Mouse (Mus musculus) heart, embryonic 12.5 days (tissue): ENCODE measurements at regions not wholly inside any gene's neighbourhood (a gene's known extent, or its start where the extent isn't known, plus 50 kb on each side); places are given as distances from the start of the nearest gene placed in this dataset.

Experiments
- ATAC-seq: fragments of 200-750 bp; cut with Nextera tagmentation; 2 replicates; pipeline ENCODE4 v1.8.0; 2017; ENCODE audit warnings: moderate TSS enrichment, moderate library complexity; ENCODE audit not compliant: insufficient number of reproducible peaks, low FRiP score
- H3K27ac ChIP-seq: fragments of 300-500 bp; sonication (generic); 2 replicates; pipeline ENCODE4 v1.5.1; 2016; ENCODE audit warnings: mild to moderate bottlenecking, moderate library complexity; ENCODE audit not compliant: poor library complexity, severe bottlenecking
- H3K27me3 ChIP-seq: fragments of 300-500 bp; sonication (generic); replicated peaks from 2 replicates; pipeline ENCODE4 v1.6.1; 2016; ENCODE audit warnings: mild to moderate bottlenecking, moderate library complexity
- H3K36me3 ChIP-seq: fragments of 300-500 bp; sonication (generic); 2 replicates; pipeline ENCODE4 v1.6.1; 2016; ENCODE audit warnings: mild to moderate bottlenecking, moderate library complexity
- H3K4me1 ChIP-seq: fragments of 300-500 bp; sonication (generic); replicated peaks from 2 replicates; pipeline ENCODE4 v1.6.1; 2016; ENCODE audit warnings: mild to moderate bottlenecking
- H3K4me2 ChIP-seq: fragments of 300-500 bp; sonication (generic); 2 replicates; pipeline ENCODE4 v1.6.1; 2016; ENCODE audit warnings: mild to moderate bottlenecking, moderate library complexity
- H3K4me3 ChIP-seq: fragments of 300-500 bp; sonication (generic); 2 replicates; pipeline ENCODE4 v1.5.1; 2016; ENCODE audit warnings: mild to moderate bottlenecking
- H3K9ac ChIP-seq: fragments of 300-500 bp; sonication (generic); 2 replicates; pipeline ENCODE4 v1.6.1; 2016; ENCODE audit warnings: mild to moderate bottlenecking, moderate library complexity
- H3K9me3 ChIP-seq: fragments of 300-500 bp; sonication (generic); replicated peaks from 2 replicates; pipeline ENCODE4 v1.6.1; 2016; ENCODE audit warnings: mild to moderate bottlenecking, moderate library complexity
- WGBS: fragments of 180-500 bp; shearing (Covaris S2); methylation state at CpG from one replicate; pipeline ENCODE4 v1.1.7; 2016; 5-methylcytosine and 5-hydroxymethylcytosine counted together

DNA sequence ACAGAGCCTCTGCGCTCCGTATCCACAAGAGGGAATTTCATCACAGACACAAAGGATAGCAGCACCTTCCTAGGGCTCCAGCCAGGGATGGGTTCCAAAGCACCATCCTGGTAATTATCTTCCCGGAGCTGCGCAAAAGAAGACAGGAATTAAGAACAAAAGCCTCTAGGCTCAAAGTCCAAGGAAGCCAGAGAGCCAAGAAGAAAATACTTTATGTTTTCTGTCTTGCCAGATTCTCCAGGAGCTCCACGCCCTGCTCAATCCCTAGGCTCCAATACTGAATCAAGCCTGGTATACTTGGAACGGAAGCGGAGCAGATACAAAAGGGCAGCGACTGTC, 54.4 kb downstream of the Irf2bpl start:
- no peak overlapping the region for H3K4me2 ChIP-seq
- peak overlapping the region; percentile 68 for H3K27ac ChIP-seq

DNA sequence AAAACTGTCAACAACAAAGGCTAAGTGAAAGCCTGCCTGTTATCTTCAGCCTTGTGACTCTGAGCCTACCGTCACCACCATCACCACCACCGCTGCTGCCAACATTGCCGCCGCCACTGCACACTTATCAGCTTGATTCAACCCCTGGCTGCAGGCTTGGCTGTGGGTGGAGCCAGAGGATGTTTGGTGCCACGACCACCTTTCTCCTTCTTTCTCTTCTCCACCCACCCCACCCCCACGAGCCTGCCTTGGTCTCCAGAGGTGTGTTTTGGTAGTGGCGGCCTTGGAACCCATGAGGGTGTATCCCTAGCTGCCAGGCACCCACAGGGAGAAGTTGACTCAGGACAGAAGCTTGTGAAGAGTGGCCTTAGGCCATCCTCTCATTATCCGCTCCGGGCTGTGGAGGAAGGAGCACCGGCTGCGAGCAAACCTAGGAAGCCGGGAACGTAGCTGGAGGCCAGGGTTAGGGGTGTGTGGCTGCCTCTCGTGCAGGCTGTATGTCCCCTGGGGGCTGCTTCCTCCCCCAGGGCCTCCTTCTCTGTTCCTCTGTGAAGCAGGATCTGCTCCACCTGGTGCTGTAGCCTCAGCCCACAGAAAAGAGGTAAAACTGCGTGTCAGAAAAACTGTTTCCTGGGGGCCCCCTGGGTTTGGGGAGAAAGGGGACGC, 54.9 kb downstream of the Irf2bpl start:
- no peaks in the 10 kb centered on the region for H3K9me3 ChIP-seq
- H3K27ac ChIP-seq: peak overlapping the region; percentile 68
- no peaks in the 10 kb centered on the region for H3K27me3 ChIP-seq
- peak overlapping the region; percentile 38 for H3K4me2 ChIP-seq
- ATAC-seq: no peak
- no peaks in the 10 kb centered on the region for H3K36me3 ChIP-seq
- no peak overlapping the region for H3K4me3 ChIP-seq
- peak overlapping the region; percentile 54; the same call in 1 of the 2 replicates for H3K9ac ChIP-seq
- peaks cover 76% of the 10 kb centered on the region for H3K4me1 ChIP-seq
- WGBS: 46% methylated on average over 16 of the region's 16 CpGs

More for the DNA sequence above, 54.4 kb downstream of the Irf2bpl start:
- ATAC-seq: no peak
- 72% methylated on average over 8 of the region's 8 CpGs for WGBS
- Histone ChIP-seq H3K4me3 (no peak overlapping the region), H3K9ac (0 out of 2 replicates have a peak overlapping the region, but pooled peaks have one; percentile 54), H3K27me3 (no peaks in the 10 kb centered on the region), H3K9me3 (no peaks in the 10 kb centered on the region), H3K4me1 (peaks cover 76% of the 10 kb centered on the region), H3K36me3 (no peaks in the 10 kb centered on the region)

DNA sequence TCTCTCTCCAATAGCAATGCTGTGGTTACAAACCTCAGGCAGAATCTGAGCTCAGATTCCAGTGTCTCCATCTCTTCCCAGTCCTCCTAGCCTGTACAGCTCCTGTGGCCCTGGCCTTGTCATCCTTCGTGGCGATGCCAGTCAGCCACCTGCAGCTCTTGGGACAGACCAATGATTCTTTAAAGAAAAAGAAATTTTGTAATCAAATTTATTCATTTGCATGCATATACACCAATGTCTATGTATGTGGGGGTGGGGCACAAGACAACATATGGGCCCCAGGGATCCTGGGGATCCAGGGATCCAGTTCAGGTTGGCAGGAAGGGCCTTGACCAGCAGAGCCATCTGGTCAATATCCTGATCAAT, 57.4 kb downstream of the Irf2bpl start:
- H3K36me3 ChIP-seq: no peaks in the 10 kb centered on the region
- ATAC-seq: no peak
- H3K9ac ChIP-seq: no peak overlapping the region
- peak overlapping the region; percentile 56 for H3K27ac ChIP-seq
- no peaks in the 10 kb centered on the region for H3K27me3 ChIP-seq
- H3K4me3 ChIP-seq: no peak overlapping the region
- WGBS: 96% methylated on average over 2 of the region's 2 CpGs
- H3K4me1 ChIP-seq: peaks cover 73% of the 10 kb centered on the region
- H3K4me2 ChIP-seq: no peak overlapping the region
- H3K9me3 ChIP-seq: no peaks in the 10 kb centered on the region

DNA sequence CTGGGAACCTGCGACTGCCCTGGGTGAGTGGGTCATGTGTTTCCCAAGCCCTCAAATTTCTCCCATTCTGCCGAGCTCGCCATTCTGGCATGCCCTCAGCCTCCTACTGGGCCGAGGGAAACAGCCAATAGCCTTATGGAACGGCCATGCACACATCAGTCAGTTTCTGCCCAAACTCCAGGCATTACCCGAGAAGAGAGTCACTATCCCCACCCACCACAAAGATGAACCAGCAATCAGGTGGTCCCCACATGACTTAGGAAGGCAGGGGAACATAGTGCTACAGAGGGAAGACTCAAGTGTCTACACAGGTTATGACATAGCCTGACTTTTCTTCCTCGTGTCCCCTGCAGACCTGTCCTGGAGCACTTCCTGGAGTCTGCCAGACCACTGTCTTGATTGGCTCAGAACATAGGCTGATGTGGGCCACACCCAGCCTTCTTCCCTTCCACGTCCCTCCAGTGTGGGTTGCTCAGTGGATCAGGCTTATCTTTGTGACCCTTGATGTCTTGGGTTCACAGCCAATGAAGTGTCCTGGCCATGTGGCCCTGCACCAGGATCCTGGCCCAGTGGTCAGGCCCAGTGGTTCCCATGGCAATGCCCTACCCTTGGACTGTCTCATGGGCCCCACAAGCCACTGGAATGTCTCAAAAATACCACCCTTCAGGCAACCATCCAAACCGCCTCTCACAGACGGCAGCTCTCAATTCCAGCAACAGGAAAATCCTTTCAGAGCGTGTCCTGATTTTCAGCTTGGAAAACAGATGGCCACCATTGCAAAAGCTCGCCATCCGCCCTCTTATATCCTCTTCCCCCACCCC, 58.0 kb downstream of the Irf2bpl start:
- Histone ChIP-seq H3K27me3 (no peaks in the 10 kb centered on the region), H3K9me3 (no peaks in the 10 kb centered on the region), H3K4me3 (no peak overlapping the region), H3K36me3 (no peaks in the 10 kb centered on the region), H3K27ac (peak overlapping the region; percentile 56), H3K4me2 (no peak overlapping the region), H3K4me1 (peaks cover 72% of the 10 kb centered on the region), H3K9ac (no peak overlapping the region)
- 0 out of 2 replicates have a peak, but pooled peaks have one; percentile 17 for ATAC-seq
- WGBS: 51% methylated on average over 13 of the region's 13 CpGs

DNA sequence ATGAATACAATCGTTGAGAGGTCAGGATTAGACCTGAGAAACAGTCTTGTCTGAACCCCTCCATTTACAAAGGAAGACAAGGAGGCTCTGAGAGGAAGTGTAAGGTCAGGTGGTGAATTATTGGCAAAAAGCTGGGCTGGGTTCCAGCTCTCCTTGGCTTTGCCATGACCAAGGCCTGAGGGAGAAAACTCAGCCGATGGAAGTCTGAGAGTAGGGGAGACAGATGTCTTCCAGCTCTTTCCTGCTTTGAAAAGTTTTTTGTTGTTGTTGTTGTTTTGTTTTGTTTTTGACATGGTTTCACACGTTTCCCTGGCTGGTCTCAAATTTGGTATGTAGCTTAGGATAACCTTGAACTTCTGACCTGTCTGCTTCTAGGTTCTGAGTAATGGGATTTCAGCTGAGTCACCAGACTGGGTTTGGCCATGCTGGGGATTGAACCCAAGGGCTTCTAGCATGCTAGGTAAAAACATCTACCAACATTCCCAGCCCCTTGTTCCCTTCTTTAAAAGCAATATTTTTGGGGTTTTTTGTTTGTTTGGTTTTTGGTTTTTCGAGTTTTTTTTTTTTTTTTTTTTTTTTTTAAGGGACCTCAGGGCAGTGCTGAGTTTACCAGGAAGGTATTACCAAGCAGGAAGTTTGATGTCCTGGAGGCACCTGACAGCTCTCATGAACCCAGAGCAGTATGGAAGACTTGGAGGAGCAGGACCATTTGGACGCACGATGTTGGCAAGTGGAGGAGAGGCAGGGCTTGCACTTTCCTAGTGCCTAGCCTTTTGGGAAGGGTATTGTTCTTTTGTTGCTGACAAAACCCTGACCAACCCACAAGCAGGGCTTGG, 58.8 kb downstream of the Irf2bpl start:
- Histone ChIP-seq H3K9ac (no peak overlapping the region), H3K4me2 (no peak overlapping the region)
- ATAC-seq: no peak

DNA sequence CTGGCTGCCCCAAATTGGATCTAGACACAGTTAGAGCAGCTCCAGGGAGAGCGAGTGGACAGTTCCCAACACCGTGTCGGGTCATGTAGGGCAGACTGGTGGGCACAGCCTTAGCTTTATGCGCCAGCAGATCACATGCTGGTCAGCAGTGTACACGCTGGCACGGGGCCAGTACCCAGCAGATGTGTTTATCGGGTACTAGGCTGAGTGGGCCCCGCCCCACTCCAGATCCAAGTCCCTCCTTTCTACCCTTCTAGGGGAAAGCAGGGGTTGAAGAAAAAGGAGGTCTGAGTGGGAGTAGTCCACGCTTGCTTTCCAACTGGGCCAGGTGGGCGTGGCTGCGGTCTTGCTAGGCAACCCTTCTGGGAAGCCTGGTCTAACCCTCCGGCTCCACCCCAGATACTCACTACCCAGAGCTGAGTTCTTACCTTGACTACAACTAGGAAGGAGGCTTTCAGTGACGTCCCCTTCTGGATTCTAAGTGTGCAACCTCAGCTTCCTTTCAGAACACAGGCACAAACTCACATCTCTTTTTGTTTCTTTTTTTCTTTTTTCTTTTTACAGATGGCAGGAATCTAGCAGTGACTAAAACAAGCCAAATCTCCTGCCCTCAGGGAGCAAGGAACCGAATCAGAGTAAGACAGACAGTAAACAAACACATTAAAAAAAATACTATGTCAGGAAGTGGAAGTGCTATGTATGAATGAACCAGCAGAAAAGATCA, 59.6 kb downstream of the Irf2bpl start:
- 7% methylated on average over 14 of the region's 14 CpGs for WGBS
- Histone ChIP-seq H3K27ac (peak overlapping the region; percentile 95), H3K4me2 (peak overlapping the region; percentile 57), H3K36me3 (no peaks in the 10 kb centered on the region), H3K4me1 (peaks cover 67% of the 10 kb centered on the region), H3K9me3 (no peaks in the 10 kb centered on the region), H3K9ac (0 out of 2 replicates have a peak overlapping the region, but pooled peaks have one; percentile 63), H3K4me3 (no peak overlapping the region), H3K27me3 (no peaks in the 10 kb centered on the region)
- peak; percentile 74 for ATAC-seq

More for the DNA sequence above, 58.8 kb downstream of the Irf2bpl start:
- H3K27ac ChIP-seq: peak overlapping the region; percentile 95
- no peaks in the 10 kb centered on the region for H3K36me3 ChIP-seq
- H3K4me3 ChIP-seq: no peak overlapping the region
- H3K9me3 ChIP-seq: no peaks in the 10 kb centered on the region
- peaks cover 73% of the 10 kb centered on the region for H3K4me1 ChIP-seq
- WGBS: 54% methylated on average over 6 of the region's 6 CpGs
- no peaks in the 10 kb centered on the region for H3K27me3 ChIP-seq

DNA sequence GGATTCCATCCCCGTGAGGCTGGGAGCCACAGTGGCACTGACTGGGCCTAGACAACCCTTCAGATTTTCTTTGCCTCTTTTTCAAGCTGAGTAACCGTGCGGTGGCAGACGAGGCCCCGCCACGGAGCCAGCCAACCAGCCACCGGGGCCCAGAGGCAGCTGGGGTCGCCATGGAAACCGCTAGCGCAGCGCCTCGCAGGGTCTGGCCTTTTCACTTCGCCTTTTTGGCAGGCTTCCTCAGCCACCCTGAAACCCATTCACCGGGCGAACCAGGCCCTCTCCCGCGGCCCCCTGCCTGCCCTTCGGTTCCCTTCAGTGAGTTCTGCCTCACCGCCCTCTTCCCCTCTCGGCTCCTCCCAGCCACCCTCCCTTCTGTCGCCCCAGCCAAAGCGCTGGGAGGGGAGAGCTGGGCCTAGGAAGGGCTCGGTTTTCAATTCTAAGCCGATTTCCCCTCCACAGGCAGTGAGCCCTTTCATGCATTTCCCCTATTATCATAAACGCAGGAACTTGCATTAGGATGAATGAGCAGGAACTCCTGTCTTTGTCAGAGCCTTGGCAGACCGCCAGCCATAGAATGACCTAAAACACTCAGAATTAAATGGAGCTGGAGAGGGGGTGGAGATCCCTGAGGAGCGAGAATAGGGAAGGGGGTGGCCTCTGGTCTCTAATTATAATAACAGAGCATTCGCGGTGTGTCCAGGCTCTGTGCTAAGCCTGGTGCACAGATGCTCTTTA, 60.6 kb downstream of the Irf2bpl start:
- H3K27ac ChIP-seq: peak overlapping the region; percentile 95
- H3K36me3 ChIP-seq: no peaks in the 10 kb centered on the region
- H3K9me3 ChIP-seq: no peaks in the 10 kb centered on the region
- H3K4me2 ChIP-seq: peak overlapping the region; percentile 57
- peak overlapping the region; percentile 63 for H3K9ac ChIP-seq
- ATAC-seq: peak; percentile 79
- H3K4me1 ChIP-seq: peaks cover 65% of the 10 kb centered on the region
- no peaks in the 10 kb centered on the region for H3K27me3 ChIP-seq
- peak overlapping the region; percentile 29 for H3K4me3 ChIP-seq
- WGBS: 1% methylated on average over 28 of the region's 29 CpGs

DNA sequence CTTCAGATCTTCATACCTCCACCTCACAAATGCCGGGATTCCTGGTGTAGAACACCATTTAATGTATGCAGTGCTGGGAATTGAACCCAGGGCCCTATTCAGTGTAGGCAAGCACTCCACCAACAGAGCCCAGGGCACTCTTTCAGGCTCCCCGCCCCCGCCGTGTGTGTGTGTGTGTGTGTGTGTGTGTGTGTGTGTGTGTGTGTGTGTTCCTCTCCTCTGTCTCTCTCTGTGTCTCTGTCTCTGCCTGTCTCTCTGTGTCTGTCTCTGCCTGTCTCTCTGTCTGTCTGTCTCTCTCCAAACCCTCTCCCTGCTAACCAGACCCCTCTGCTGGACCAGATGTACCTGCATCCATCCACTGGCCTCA, 61.1 kb downstream of the Irf2bpl start:
- peak overlapping the region; percentile 63 for H3K9ac ChIP-seq
- ATAC-seq: no peak
- no peaks in the 10 kb centered on the region for H3K36me3 ChIP-seq
- peak overlapping the region; percentile 29 for H3K4me3 ChIP-seq
- no peaks in the 10 kb centered on the region for H3K27me3 ChIP-seq
- peak overlapping the region; percentile 57 for H3K4me2 ChIP-seq
- H3K9me3 ChIP-seq: no peaks in the 10 kb centered on the region
- WGBS: 85% methylated on average over 3 of the region's 4 CpGs
- peak overlapping the region; percentile 95 for H3K27ac ChIP-seq
- H3K4me1 ChIP-seq: peaks cover 70% of the 10 kb centered on the region

DNA sequence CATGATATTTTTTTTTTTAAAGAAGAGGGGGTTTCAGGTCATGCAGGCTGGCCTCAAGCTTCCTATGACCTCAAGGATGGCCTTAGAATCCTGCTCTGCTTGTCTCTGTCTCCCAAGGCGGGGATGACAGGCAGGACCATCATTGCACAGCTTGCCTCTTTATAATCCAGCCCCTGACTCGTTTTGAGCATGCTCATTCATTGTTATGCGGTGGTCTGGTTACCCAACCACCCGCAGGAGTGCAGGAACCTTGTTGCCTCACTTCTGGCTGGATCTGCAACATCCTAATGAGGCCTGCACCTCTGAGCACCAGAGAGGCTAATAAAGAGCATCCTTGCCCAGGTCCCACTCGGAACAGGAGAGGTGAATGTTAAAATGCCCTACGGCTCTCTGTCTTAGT, 63.4 kb downstream of the Irf2bpl start:
- Histone ChIP-seq H3K4me2 (no peak overlapping the region), H3K27me3 (no peaks in the 10 kb centered on the region), H3K4me1 (peaks cover 78% of the 10 kb centered on the region), H3K9me3 (no peaks in the 10 kb centered on the region), H3K36me3 (no peaks in the 10 kb centered on the region), H3K4me3 (no peak overlapping the region), H3K9ac (no peak overlapping the region), H3K27ac (no peak overlapping the region)
- 71% methylated on average over 6 of the region's 6 CpGs for WGBS
- ATAC-seq: no peak

DNA sequence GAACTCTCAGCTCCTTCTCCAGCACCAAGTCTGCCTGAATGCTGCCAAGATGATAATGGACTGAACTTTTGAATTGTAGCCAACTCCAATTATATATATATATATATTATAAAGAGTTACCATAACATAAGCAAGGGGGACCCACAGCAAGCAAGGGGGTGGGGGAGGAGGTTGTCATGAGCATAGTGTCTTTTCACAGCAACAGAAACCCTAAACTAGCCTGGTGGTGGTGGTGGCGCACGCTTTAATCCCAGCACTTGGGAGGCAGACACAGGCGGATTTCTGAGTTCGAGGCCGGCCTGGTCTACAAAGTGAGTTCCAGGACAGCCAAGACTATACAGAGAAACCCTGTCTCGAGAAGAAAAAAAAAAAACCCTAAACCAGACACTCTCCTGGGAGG, 65.0 kb downstream of the Irf2bpl start:
- no peak for ATAC-seq
- Histone ChIP-seq H3K36me3 (no peaks in the 10 kb centered on the region), H3K9me3 (no peaks in the 10 kb centered on the region), H3K27ac (peak overlapping the region; percentile 97; the same call in 1 of the 2 replicates), H3K4me1 (peaks cover 72% of the 10 kb centered on the region), H3K4me2 (no peak overlapping the region), H3K9ac (no peak overlapping the region), H3K4me3 (no peak overlapping the region), H3K27me3 (no peaks in the 10 kb centered on the region)
- 91% methylated on average over 6 of the region's 6 CpGs for WGBS
